Mouse (Mus musculus) MEL (cell line): ENCODE data around the gene Slc36a1.

ENCODE experiments used
- CTCF ChIP-seq, 3 experiments: IDR thresholded peaks in 2 of 3; conservative IDR thresholded peaks in 1 of 3; 2 replicates each; pipeline ENCODE4 v1.5.1; 2011 to 2012; ENCODE audit warnings: low read length in 3 of 3, low read depth in 2 of 3, mild to moderate bottlenecking in 2 of 3, improper control_type of control experiment in 1 of 3, inconsistent platforms in 1 of 3, mixed read lengths in 1 of 3, moderate library complexity in 1 of 3; ENCODE audit not compliant: control insufficient read depth in 1 of 3, insufficient read depth in 1 of 3, poor library complexity in 1 of 3, severe bottlenecking in 1 of 3
- EP300 ChIP-seq, 2 experiments: IDR thresholded peaks; 2 replicates each; pipeline ENCODE4 v1.6.1; 2011; ENCODE audit warnings: improper control_type of control experiment in 2 of 2, low read length in 2 of 2, low read depth in 1 of 2, mild to moderate bottlenecking in 1 of 2
- ETS1 ChIP-seq: IDR thresholded peaks from 2 replicates; pipeline ENCODE4 v1.6.1; 2012; ENCODE audit warnings: low read depth, mild to moderate bottlenecking, inconsistent platforms, low read length, improper control_type of control experiment, moderate library complexity
- POLR2A ChIP-seq, 2 experiments: IDR thresholded peaks; 2 replicates each; pipeline ENCODE4 v1.6.1; 2011 to 2012; ENCODE audit warnings: low read length in 2 of 2, mild to moderate bottlenecking in 2 of 2, control low read depth in 1 of 2, improper control_type of control experiment in 1 of 2, low read depth in 1 of 2, moderate library complexity in 1 of 2; ENCODE audit not compliant: control insufficient read depth in 1 of 2, insufficient read depth in 1 of 2, poor library complexity in 1 of 2
- SMC3 ChIP-seq: IDR thresholded peaks from 2 replicates; pipeline ENCODE4 v1.6.1; 2011; ENCODE audit warnings: low read depth, low read length, improper control_type of control experiment
- USF1 ChIP-seq: IDR thresholded peaks from 2 replicates; pipeline ENCODE4 v1.6.1; 2014; ENCODE audit warnings: low read depth, mild to moderate bottlenecking, inconsistent platforms, low read length, improper control_type of control experiment, moderate library complexity
- ZC3H11A ChIP-seq: IDR thresholded peaks from 2 replicates; pipeline ENCODE4 v1.6.1; 2012; ENCODE audit warnings: low read depth, mild to moderate bottlenecking, inconsistent platforms, low read length, improper control_type of control experiment

DNA sequence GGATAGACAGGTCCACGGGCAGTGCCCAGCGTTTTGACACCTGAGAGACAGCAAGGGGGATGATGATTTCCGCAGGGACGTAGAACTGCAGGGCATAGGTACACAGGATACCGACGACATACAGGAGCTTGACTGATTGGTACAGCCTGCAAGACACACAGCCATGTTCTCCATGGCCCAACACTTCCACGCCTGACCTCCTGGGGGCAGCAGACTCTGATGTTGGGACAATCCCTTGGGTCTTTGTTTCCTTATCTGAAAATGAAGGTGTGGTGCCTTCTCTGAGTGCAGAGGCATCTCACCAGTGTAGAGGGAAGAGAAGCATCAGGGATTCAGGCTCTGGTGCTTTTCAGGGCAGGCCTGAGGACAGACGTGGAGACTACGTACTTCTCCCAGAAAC lies 41.5 kb upstream of the Slc36a1 start:
- TF ChIP-seq SMC3 (peak; percentile 77), CTCF (IDR thresholded peaks at IDR 0.05 in 2 of 3, conservative IDR thresholded peaks at IDR 0.05 in 1 of 3; ENCODE audit: control insufficient read depth in 1 of 3, insufficient read depth in 1 of 3, low read depth in 2 of 3, low read length in 3 of 3, poor library complexity in 1 of 3, severe bottlenecking in 1 of 3) (peak; percentile 87 to 99 (median 98)), EP300 (IDR thresholded peaks at IDR 0.05; ENCODE audit: low read depth in 1 of 2, low read length in 2 of 2) (no peak), POLR2A (IDR thresholded peaks at IDR 0.05; ENCODE audit: control insufficient read depth in 1 of 2, insufficient read depth in 1 of 2, low read depth in 1 of 2, low read length in 2 of 2, poor library complexity in 1 of 2) (no peak), ETS1 (no peak), ZC3H11A (peak; percentile 50), USF1 (no peak)
